Mouse (Mus musculus) embryonic fibroblast, embryonic 13.5 days (primary cell): ENCODE measurements around the gene Pik3c2g.

ENCODE experiments used
- CTCF ChIP-seq: IDR thresholded peaks from 2 replicates; pipeline ENCODE4 v1.5.1; 2011; ENCODE audit warnings: mild to moderate bottlenecking, control low read depth, low read length, moderate library complexity, borderline replicate concordance; ENCODE audit not compliant: insufficient read depth
- POLR2A ChIP-seq: IDR thresholded peaks from 2 replicates; pipeline ENCODE4 v1.6.1; 2011; ENCODE audit warnings: low read depth, mild to moderate bottlenecking, control low read depth, low read length, moderate library complexity

DNA sequence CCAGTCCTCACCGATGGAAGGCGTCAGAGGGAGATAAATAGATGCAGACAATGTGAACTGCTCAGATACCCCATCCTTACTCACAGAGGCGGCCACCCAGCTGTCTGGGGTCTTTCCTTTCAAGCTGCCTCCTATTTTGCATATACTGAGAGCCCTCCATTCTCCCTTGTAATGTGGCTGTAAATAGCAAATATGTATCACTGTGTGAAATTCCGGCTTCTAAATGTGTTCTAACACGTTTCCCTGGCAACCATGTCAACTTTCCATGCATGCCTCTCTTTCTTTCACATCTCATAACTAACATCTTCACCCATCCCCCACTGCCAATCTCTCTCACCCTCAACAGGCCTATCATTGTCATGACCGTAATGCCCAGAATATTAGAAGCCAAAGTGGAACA, 379.7 kb downstream of the Pik3c2g start:
- TF ChIP-seq CTCF (no peak), POLR2A (no peak)
